Mouse (Mus musculus) kidney, embryonic 14.5 days (tissue): ENCODE measurements around the gene Samd4. TPM values are rescaled to one million over a fixed set of nuclear protein-coding genes. Genes with fewer than 3 reads are reported as not detected.

Source experiments
- ATAC-seq: fragments of 200-750 bp; cut with Nextera tagmentation; 2 replicates; pipeline ENCODE4 v1.8.0; 2017; ENCODE audit warnings: moderate number of reproducible peaks, mild to moderate bottlenecking, moderate TSS enrichment, moderate library complexity; ENCODE audit not compliant: low FRiP score, low TSS enrichment
- H3K27ac ChIP-seq: fragments of 300-500 bp; sonication (generic); 2 replicates; pipeline ENCODE4 v1.5.1; 2014; ENCODE audit warnings: low read depth, mild to moderate bottlenecking, low read length, moderate library complexity, mixed read lengths
- H3K27me3 ChIP-seq: fragments of 300-500 bp; sonication (generic); 2 replicates; pipeline ENCODE4 v1.6.1; 2014; ENCODE audit warnings: mild to moderate bottlenecking, low read length; ENCODE audit not compliant: control insufficient read depth, insufficient read depth
- H3K36me3 ChIP-seq: fragments of 300-500 bp; sonication (generic); 2 replicates; pipeline ENCODE4 v1.6.1; 2014; ENCODE audit warnings: low read length, mixed read lengths; ENCODE audit not compliant: control insufficient read depth, insufficient read depth
- H3K4me1 ChIP-seq: fragments of 300-500 bp; sonication (generic); 2 replicates; pipeline ENCODE4 v1.6.1; 2014; ENCODE audit warnings: low read length, mixed read lengths; ENCODE audit not compliant: control insufficient read depth, insufficient read depth
- H3K4me2 ChIP-seq: fragments of 300-500 bp; sonication (generic); replicated peaks from 2 replicates; pipeline ENCODE4 v1.6.1; 2014; ENCODE audit warnings: low read depth, mild to moderate bottlenecking, low read length
- H3K4me3 ChIP-seq: fragments of 300-500 bp; sonication (generic); 2 replicates; pipeline ENCODE4 v1.5.1; 2014; ENCODE audit warnings: mild to moderate bottlenecking, low read length
- H3K9ac ChIP-seq: fragments of 300-500 bp; sonication (generic); 2 replicates; pipeline ENCODE4 v1.6.1; 2014; ENCODE audit warnings: low read depth, mild to moderate bottlenecking, low read length, moderate library complexity
- H3K9me3 ChIP-seq: fragments of 300-500 bp; sonication (generic); 2 replicates; pipeline ENCODE4 v1.6.1; 2016; ENCODE audit warnings: low read length; ENCODE audit not compliant: control insufficient read depth
- WGBS: fragments of 180-500 bp; shearing (Covaris S2); extraction: QIAGEN DNeasy Blood & Tissue Kit; methylation state at CpG from one replicate; pipeline ENCODE4 v1.1.7; 2014; 5-methylcytosine and 5-hydroxymethylcytosine counted together
- polyA plus RNA-seq: library from polyadenylated mRNA; unstranded; fragments of >200 nt; fragmentation: Nextera tagmentation; extraction: Ambion mirVana; gene quantifications from 2 replicates; pipeline ENCODE4 v1.2.1, GENCODE M21; 2014

The Samd4 gene
- polyA plus RNA-seq = 2.6 and 2.9 TPM in 2 replicates

- peak within 1 kb of the TSS; percentile 78 for H3K27ac ChIP-seq
- no peaks in the 10 kb centered on the region for H3K36me3 ChIP-seq
- no peaks in the 10 kb centered on the region for H3K27me3 ChIP-seq
- H3K4me1 ChIP-seq = peaks cover 11% of the 10 kb centered on the region
- H3K4me3 ChIP-seq = peak within 1 kb of the TSS; percentile 67
- peak within 1 kb of the TSS; percentile 75 for H3K9ac ChIP-seq
- H3K4me2 ChIP-seq = peak within 1 kb of the TSS; percentile 84
- H3K9me3 ChIP-seq = no peaks in the 10 kb centered on the region
- WGBS = under 1% methylated on average over 45 of the region's 54 CpGs
- ATAC-seq = peak; percentile 69
Observed at GRCm38 (mm10) chr14:46882431-46883067, at the start of gene Samd4. Samd4 (plus strand) TSS chr14:46882854.

DNA sequence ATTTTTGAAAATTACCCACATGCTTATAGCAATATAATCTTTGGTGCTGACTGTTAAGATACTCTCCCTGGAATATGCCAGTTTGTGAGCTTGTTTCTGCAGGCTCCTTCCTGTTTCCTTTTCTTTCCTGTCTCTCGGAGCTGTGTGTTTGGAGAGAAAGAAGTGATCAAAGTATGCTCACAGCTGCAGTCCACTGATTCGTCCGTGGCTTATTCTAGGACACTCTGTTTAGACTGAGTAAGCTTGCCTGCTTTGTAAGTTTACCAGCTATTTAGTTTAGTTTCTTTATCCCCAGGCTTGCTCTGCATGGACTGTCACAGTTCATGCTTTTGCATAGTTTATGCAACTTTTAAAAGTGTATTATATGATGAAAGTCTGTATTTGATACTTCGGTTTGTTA lies 43.3 kb upstream of the Samd4 start:
- no peak overlapping the region for H3K9ac ChIP-seq
- ATAC-seq = no peak
- peaks cover 24% of the 10 kb centered on the region; the same call in 1 of the 2 replicates for H3K36me3 ChIP-seq
- 79% methylated on average over 4 of the region's 4 CpGs for WGBS
- H3K9me3 ChIP-seq = no peaks in the 10 kb centered on the region
- no peak overlapping the region for H3K27ac ChIP-seq
- H3K4me3 ChIP-seq = no peak overlapping the region
- H3K4me2 ChIP-seq = no peak overlapping the region
- H3K4me1 ChIP-seq = no peaks in the 10 kb centered on the region
- no peaks in the 10 kb centered on the region for H3K27me3 ChIP-seq

DNA sequence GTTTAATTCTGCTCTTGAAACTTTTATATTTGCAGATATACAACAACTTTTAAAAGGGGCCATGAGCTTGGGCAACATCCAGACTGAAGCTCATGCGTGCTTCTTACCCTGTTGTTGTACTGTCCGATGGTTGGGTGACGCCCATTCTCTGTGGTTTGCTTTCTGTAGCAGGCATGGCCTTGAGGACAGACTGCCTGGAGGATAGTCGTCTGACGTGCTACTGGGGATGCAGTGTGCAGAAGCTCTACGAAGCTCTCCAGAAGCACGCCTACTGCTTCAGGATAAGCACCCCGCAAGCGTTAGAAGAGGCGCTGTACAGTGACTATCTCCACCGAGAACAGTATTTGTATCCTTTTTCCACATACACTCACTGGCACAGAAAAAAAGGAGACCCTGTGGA lies 36.9 kb upstream of the Samd4 start:
- Histone ChIP-seq H3K9ac (no peak overlapping the region), H3K4me1 (no peaks in the 10 kb centered on the region), H3K27me3 (no peaks in the 10 kb centered on the region), H3K4me3 (no peak overlapping the region), H3K27ac (no peak overlapping the region), H3K9me3 (no peaks in the 10 kb centered on the region), H3K4me2 (no peak overlapping the region), H3K36me3 (peaks cover 17% of the 10 kb centered on the region; the same call in 1 of the 2 replicates)
- WGBS = 92% methylated on average over 11 of the region's 11 CpGs
- no peak for ATAC-seq

DNA sequence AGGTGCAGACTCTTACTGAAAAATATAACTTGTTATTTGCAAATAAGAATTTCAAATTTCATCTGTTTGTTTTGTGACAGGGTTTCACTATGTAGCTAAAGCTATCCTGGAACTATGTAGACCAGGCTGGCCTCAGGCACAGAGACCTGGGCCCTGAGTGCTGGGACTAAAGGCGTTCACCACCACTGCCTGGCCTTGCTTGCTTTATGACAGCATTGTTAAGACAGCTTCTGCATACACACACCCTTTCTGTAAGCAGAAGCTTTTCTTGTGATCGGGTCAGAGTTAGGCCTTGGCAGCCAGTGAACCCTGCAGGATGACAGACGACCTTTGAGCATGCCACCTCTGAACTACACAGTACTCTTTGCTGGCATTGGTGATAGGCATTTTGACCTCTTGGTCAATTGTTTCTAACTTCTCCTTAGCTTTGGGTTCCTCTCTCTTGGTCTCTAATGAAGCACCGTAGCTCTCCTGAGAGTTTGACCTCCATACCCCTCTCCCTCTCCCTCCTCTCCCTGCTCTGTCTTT lies 34.5 kb upstream of the Samd4 start:
- WGBS = 75% methylated on average over 4 of the region's 4 CpGs
- Histone ChIP-seq H3K9ac (no peak overlapping the region), H3K4me2 (no peak overlapping the region), H3K9me3 (no peaks in the 10 kb centered on the region), H3K4me1 (no peaks in the 10 kb centered on the region), H3K27me3 (no peaks in the 10 kb centered on the region), H3K27ac (no peak overlapping the region), H3K4me3 (no peak overlapping the region), H3K36me3 (no peaks in the 10 kb centered on the region; the same call in 1 of the 2 replicates)
- ATAC-seq = no peak

DNA sequence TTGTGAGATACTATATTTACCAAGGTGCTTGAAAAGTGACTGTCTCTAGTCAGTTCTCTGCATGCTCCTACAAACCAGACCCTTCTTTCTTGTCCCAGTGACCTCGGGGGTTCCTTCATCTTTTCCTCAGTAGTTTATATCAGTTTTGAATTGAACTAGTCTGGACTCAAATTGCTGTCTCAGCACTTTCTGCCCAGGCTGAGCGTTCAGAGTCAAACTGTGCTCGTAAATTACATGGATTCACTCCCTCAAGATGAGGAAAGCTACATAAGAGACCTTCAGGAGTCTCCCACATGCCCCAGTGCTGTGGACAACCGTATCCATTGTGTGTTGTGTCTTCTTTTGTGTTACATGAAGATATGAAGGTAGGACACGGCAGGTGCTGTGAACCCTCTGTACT lies 33.9 kb upstream of the Samd4 start:
- Histone ChIP-seq H3K4me3 (no peak overlapping the region), H3K4me2 (no peak overlapping the region), H3K27me3 (no peaks in the 10 kb centered on the region), H3K27ac (no peak overlapping the region), H3K9ac (no peak overlapping the region), H3K36me3 (no peaks in the 10 kb centered on the region; the same call in 1 of the 2 replicates), H3K4me1 (no peaks in the 10 kb centered on the region), H3K9me3 (no peaks in the 10 kb centered on the region)
- 52% methylated on average over 5 of the region's 5 CpGs for WGBS
- ATAC-seq = no peak

GRCm38 (mm10) chr14:46849769-46850168 lies 32.9 kb upstream of the Samd4 start:
- Histone ChIP-seq H3K4me3 (no peak overlapping the region), H3K27ac (no peak overlapping the region), H3K4me2 (no peak overlapping the region), H3K36me3 (peaks cover 4% of the 10 kb centered on the region; the same call in 1 of the 2 replicates), H3K27me3 (no peaks in the 10 kb centered on the region), H3K9me3 (no peaks in the 10 kb centered on the region), H3K9ac (no peak overlapping the region), H3K4me1 (no peaks in the 10 kb centered on the region)
- WGBS = 94% methylated on average over 1 of the region's 1 CpGs
- no peak for ATAC-seq

DNA sequence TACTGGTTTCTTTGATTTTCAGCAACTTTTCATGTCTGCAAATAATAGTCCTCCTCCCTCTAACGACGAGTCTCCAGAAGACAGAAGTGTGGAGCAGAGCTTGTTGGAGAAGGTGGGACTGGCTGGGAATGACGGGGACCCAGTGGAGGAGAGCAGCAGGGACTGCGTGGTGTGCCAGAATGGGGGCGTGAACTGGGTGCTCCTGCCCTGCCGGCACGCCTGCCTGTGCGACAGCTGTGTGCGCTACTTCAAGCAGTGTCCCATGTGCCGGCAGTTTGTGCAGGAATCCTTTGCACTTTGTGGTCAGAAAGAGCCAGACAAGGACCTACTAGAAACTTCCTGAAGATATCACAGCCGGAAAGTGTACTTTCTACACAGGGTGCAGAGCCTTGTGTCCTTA lies 29.0 kb upstream of the Samd4 start:
- H3K9ac ChIP-seq = no peak overlapping the region
- H3K4me2 ChIP-seq = no peak overlapping the region
- no peak overlapping the region for H3K27ac ChIP-seq
- H3K9me3 ChIP-seq = no peaks in the 10 kb centered on the region
- no peak for ATAC-seq
- no peaks in the 10 kb centered on the region for H3K4me1 ChIP-seq
- H3K4me3 ChIP-seq = no peak overlapping the region
- 87% methylated on average over 11 of the region's 11 CpGs for WGBS
- H3K27me3 ChIP-seq = no peaks in the 10 kb centered on the region
- peaks cover 5% of the 10 kb centered on the region; the same call in 1 of the 2 replicates for H3K36me3 ChIP-seq

- no peaks in the 10 kb centered on the region for H3K27me3 ChIP-seq
- no peak for ATAC-seq
- H3K27ac ChIP-seq = no peak overlapping the region
- no peak overlapping the region for H3K4me2 ChIP-seq
- no peaks in the 10 kb centered on the region for H3K36me3 ChIP-seq
- no peak overlapping the region for H3K4me3 ChIP-seq
- no peaks in the 10 kb centered on the region for H3K4me1 ChIP-seq
- 92% methylated on average over 5 of the region's 5 CpGs for WGBS
- H3K9ac ChIP-seq = no peak overlapping the region
- H3K9me3 ChIP-seq = no peaks in the 10 kb centered on the region
Observed at GRCm38 (mm10) chr14:46862922-46863321, 19.7 kb upstream of the Samd4 start.

DNA sequence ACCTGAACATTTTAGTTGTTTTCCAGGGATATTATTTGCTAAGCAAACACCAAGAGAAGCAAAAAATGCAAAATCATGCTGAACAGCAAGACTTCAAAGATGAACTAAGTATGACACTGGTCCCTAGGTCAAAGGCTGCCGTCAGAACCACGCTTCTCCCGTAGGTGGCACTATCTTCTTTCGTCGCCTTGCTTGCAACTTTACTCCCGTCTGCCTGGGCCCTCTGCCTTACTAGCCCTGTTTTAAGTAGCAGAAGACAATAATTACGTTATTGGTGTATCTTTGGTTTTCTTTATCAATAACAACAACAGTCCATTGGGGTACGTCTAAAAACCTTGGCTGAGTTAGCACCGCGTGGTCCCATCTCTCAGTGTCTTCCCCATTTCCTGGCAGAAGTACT lies 1.7 kb upstream of the Samd4 start:
- no peak overlapping the region for H3K4me3 ChIP-seq
- H3K4me2 ChIP-seq = no peak overlapping the region
- no peak overlapping the region for H3K27ac ChIP-seq
- H3K9ac ChIP-seq = no peak overlapping the region
- H3K9me3 ChIP-seq = no peaks in the 10 kb centered on the region
- no peak for ATAC-seq
- no peaks in the 10 kb centered on the region for H3K36me3 ChIP-seq
- H3K27me3 ChIP-seq = no peaks in the 10 kb centered on the region
- peaks cover 6% of the 10 kb centered on the region for H3K4me1 ChIP-seq
- 7% methylated on average over 10 of the region's 10 CpGs for WGBS
